Mouse (Mus musculus) kidney, embryonic 14.5 days (tissue): ENCODE data around the gene Bbs4. TPM values are rescaled to one million over a fixed set of nuclear protein-coding genes. Genes with fewer than 3 reads are reported as not detected.

Source experiments
- ATAC-seq: fragments of 200-750 bp; cut with Nextera tagmentation; 2 replicates; pipeline ENCODE4 v1.8.0; 2017; ENCODE audit warnings: moderate number of reproducible peaks, mild to moderate bottlenecking, moderate TSS enrichment, moderate library complexity; ENCODE audit not compliant: low FRiP score, low TSS enrichment
- H3K27ac ChIP-seq: fragments of 300-500 bp; sonication (generic); 2 replicates; pipeline ENCODE4 v1.5.1; 2014; ENCODE audit warnings: low read depth, mild to moderate bottlenecking, low read length, moderate library complexity, mixed read lengths
- H3K27me3 ChIP-seq: fragments of 300-500 bp; sonication (generic); 2 replicates; pipeline ENCODE4 v1.6.1; 2014; ENCODE audit warnings: mild to moderate bottlenecking, low read length; ENCODE audit not compliant: control insufficient read depth, insufficient read depth
- H3K36me3 ChIP-seq: fragments of 300-500 bp; sonication (generic); 2 replicates; pipeline ENCODE4 v1.6.1; 2014; ENCODE audit warnings: low read length, mixed read lengths; ENCODE audit not compliant: control insufficient read depth, insufficient read depth
- H3K4me1 ChIP-seq: fragments of 300-500 bp; sonication (generic); 2 replicates; pipeline ENCODE4 v1.6.1; 2014; ENCODE audit warnings: low read length, mixed read lengths; ENCODE audit not compliant: control insufficient read depth, insufficient read depth
- H3K4me2 ChIP-seq: fragments of 300-500 bp; sonication (generic); replicated peaks from 2 replicates; pipeline ENCODE4 v1.6.1; 2014; ENCODE audit warnings: low read depth, mild to moderate bottlenecking, low read length
- H3K4me3 ChIP-seq: fragments of 300-500 bp; sonication (generic); 2 replicates; pipeline ENCODE4 v1.5.1; 2014; ENCODE audit warnings: mild to moderate bottlenecking, low read length
- H3K9ac ChIP-seq: fragments of 300-500 bp; sonication (generic); 2 replicates; pipeline ENCODE4 v1.6.1; 2014; ENCODE audit warnings: low read depth, mild to moderate bottlenecking, low read length, moderate library complexity
- H3K9me3 ChIP-seq: fragments of 300-500 bp; sonication (generic); 2 replicates; pipeline ENCODE4 v1.6.1; 2016; ENCODE audit warnings: low read length; ENCODE audit not compliant: control insufficient read depth
- WGBS: fragments of 180-500 bp; shearing (Covaris S2); extraction: QIAGEN DNeasy Blood & Tissue Kit; methylation state at CpG from one replicate; pipeline ENCODE4 v1.1.7; 2014; 5-methylcytosine and 5-hydroxymethylcytosine counted together
- polyA plus RNA-seq: library from polyadenylated mRNA; unstranded; fragments of >200 nt; fragmentation: Nextera tagmentation; extraction: Ambion mirVana; gene quantifications from 2 replicates; pipeline ENCODE4 v1.2.1, GENCODE M21; 2014

Gene Bbs4
- polyA plus RNA-seq, 1 experiment from 2014 or later: 15.5 TPM

DNA sequence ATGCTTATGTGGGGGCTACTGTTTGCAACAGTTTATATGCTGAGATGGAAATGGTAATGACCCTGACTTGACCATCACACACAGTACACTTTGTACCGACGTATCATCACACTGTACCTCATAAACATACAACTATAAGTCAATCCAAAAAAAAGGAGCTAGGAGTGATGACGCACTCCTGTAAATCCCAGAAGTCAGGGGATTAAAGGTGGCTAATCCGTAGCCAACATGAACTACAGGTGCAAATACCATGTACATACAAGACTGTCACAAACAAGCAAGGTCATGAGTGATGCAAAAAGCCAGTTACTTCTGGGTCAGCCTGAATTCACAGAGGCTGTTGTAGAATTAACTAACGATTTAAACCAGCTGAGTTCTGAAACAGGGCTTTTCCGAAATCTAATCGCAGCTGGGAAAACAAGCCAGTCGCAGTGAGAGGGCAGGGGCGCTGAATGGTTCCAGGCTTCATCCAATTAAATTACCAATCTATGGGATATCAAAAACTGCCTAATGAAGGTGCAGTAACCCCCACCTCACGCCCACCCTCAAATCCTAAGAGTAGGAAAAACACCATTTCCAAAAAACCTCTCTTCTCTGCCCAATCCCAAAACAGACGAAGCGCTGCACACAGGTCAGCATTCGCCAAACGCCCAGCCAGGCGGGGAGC lies 589 bp downstream of the Bbs4 start:
- 10% methylated on average over 15 of the region's 15 CpGs for WGBS
- Histone ChIP-seq H3K27ac (peak overlapping the region; percentile 75), H3K36me3 (no peaks in the 10 kb centered on the region), H3K27me3 (no peaks in the 10 kb centered on the region), H3K9me3 (no peaks in the 10 kb centered on the region), H3K4me2 (peak overlapping the region; percentile 45), H3K4me3 (peak overlapping the region; percentile 55), H3K9ac (peak overlapping the region; percentile 73), H3K4me1 (no peaks in the 10 kb centered on the region; the same call in 1 of the 2 replicates)
- no peak for ATAC-seq

DNA sequence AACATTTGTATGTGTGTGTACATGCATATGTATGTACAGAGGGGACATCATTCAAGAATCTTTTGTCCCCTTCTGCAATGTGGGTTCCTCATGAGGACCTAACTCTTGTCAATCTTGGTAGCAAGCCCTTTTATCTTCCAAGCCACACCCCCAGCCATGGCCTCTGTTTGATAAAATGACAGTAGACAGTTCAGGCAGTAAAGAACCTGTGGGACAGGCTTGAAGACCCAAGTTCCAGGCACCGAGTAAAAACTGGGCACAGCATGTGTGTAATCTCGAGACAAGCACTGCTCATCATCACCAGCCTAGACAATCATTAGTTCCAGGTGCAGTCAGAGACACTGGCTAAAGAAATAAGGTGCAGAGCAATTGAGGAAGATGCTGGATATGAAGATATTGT lies 7.1 kb downstream of the Bbs4 start:
- Histone ChIP-seq H3K27me3 (no peaks in the 10 kb centered on the region), H3K4me3 (no peak overlapping the region), H3K36me3 (no peaks in the 10 kb centered on the region), H3K4me1 (no peaks in the 10 kb centered on the region), H3K4me2 (no peak overlapping the region), H3K9me3 (no peaks in the 10 kb centered on the region), H3K9ac (no peak overlapping the region), H3K27ac (no peak overlapping the region)
- 82% methylated on average over 2 of the region's 2 CpGs for WGBS
- ATAC-seq: no peak

DNA sequence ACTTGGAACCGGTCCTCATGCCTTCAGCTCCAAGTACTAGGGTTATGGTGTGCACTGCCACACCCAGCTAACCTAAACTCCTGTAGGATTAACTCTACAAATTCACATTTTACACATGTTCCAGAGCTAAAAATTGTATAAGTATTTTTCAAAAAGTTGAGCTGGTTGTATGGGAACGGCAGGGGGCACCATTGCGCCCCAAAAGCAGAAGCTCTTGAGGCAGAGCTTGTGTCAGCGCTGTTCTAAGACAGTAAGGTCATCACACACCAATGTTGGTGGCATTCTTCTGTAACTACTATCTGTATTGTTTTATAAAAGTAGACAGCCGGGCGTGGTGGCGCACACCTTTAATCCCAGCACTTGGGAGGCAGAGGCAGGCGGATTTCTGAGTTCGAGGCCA lies 13.3 kb downstream of the Bbs4 start:
- H3K27me3 ChIP-seq: no peaks in the 10 kb centered on the region
- H3K9ac ChIP-seq: no peak overlapping the region
- H3K36me3 ChIP-seq: peaks cover 7% of the 10 kb centered on the region; the same call in 1 of the 2 replicates
- no peak overlapping the region for H3K4me2 ChIP-seq
- no peaks in the 10 kb centered on the region for H3K9me3 ChIP-seq
- no peak overlapping the region for H3K27ac ChIP-seq
- no peaks in the 10 kb centered on the region for H3K4me1 ChIP-seq
- H3K4me3 ChIP-seq: no peak overlapping the region
- 87% methylated on average over 9 of the region's 9 CpGs for WGBS
- no peak for ATAC-seq

DNA sequence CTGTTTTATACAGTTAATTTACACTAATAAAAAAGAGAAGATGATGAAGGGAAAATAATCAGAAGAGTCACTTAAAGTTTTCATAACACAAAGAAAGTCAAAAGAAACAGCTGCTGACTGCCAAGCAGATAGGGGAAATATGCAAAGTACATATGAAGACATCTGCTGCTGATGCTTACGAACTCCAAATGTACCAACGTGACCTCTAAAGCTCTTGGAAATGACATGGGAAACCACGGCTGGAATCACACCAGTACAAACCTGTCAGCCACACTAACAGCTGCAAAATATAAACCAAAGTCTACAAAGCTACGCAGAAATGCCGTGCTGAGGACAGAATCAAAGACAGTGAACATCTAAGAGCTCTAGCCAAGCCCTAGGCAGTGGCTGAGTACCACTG lies 14.2 kb downstream of the Bbs4 start:
- H3K36me3 ChIP-seq: peaks cover 7% of the 10 kb centered on the region; the same call in 1 of the 2 replicates

DNA sequence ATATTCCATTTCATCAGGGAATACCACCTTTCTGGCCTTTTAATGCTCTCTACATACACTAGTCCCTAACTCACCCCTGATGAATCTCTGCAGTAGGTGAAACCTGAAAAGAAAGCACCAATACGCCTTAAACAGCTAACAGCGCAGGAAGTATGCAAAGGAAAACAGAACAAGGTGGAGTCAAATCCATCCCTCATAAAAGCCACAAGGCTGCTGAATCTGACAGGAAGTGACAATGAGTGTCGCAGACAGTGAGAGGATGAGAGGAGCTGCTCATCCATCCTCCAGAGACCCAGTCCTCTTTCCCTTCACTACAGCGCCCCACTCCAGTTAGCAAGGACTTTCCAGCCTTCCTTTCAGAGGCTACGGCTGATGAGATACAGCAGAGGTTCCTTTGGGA lies 14.9 kb downstream of the Bbs4 start:
- H3K4me2 ChIP-seq: no peak overlapping the region
- H3K9me3 ChIP-seq: no peaks in the 10 kb centered on the region
- H3K36me3 ChIP-seq: peaks cover 11% of the 10 kb centered on the region; the same call in 1 of the 2 replicates
- no peak overlapping the region for H3K27ac ChIP-seq
- no peak overlapping the region for H3K9ac ChIP-seq
- H3K4me3 ChIP-seq: no peak overlapping the region
- no peaks in the 10 kb centered on the region for H3K4me1 ChIP-seq
- no peak for ATAC-seq
- WGBS: 84% methylated on average over 5 of the region's 5 CpGs
- H3K27me3 ChIP-seq: no peaks in the 10 kb centered on the region

More for the DNA sequence above, 14.2 kb downstream of the Bbs4 start:
- Histone ChIP-seq H3K9me3 (no peaks in the 10 kb centered on the region), H3K27ac (no peak overlapping the region), H3K4me1 (no peaks in the 10 kb centered on the region), H3K27me3 (no peaks in the 10 kb centered on the region), H3K4me2 (no peak overlapping the region), H3K4me3 (no peak overlapping the region), H3K9ac (no peak overlapping the region)
- no peak for ATAC-seq
- WGBS: 75% methylated on average over 5 of the region's 5 CpGs

DNA sequence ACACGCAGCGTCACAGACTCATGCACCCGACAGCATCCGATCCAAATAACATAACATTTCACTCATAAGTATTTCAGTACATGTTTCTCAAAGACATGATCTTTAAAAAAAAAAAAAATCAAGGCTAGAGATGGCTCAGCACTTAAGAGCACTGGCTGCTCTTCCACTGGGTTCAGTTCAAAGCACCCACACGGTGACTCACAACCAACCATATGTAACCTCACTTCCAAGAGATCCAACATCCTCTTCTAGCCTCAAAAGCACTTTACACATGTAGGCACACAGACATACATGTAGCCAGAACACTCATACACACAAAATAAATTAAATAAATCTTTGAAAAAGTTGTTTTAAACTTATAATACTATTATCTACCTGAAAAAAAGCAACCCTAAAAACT lies 15.4 kb downstream of the Bbs4 start:
- no peaks in the 10 kb centered on the region for H3K27me3 ChIP-seq
- WGBS: 94% methylated on average over 5 of the region's 5 CpGs
- H3K4me1 ChIP-seq: no peaks in the 10 kb centered on the region
- no peak overlapping the region for H3K9ac ChIP-seq
- ATAC-seq: no peak
- H3K27ac ChIP-seq: no peak overlapping the region
- no peak overlapping the region for H3K4me3 ChIP-seq
- peaks cover 16% of the 10 kb centered on the region; the same call in 1 of the 2 replicates for H3K36me3 ChIP-seq
- no peak overlapping the region for H3K4me2 ChIP-seq
- H3K9me3 ChIP-seq: no peaks in the 10 kb centered on the region

DNA sequence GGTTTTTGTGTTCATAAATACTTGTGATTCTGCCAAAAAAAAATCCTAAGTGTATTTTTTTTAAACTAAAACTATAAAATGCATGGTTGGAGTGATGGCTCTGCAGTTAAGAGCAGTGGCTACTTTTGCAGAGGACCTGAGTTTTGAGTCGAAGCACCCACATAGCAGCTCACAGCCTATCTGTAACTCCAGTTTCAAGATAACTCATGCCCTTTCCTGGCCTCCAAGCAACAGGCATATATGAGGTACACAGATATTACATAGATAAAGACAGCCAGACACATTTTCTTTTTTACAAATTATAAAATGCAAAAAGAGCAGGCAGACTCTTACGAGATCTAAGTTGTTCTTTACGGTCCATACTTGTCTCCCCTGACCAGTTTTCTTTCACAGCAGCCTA lies 16.8 kb downstream of the Bbs4 start:
- H3K27ac ChIP-seq: no peak overlapping the region
- H3K4me3 ChIP-seq: no peak overlapping the region
- H3K9ac ChIP-seq: no peak overlapping the region
- 94% methylated on average over 3 of the region's 3 CpGs for WGBS
- no peak overlapping the region for H3K4me2 ChIP-seq
- H3K9me3 ChIP-seq: no peaks in the 10 kb centered on the region
- H3K36me3 ChIP-seq: peaks cover 19% of the 10 kb centered on the region
- H3K4me1 ChIP-seq: no peaks in the 10 kb centered on the region
- no peaks in the 10 kb centered on the region for H3K27me3 ChIP-seq
- ATAC-seq: no peak

DNA sequence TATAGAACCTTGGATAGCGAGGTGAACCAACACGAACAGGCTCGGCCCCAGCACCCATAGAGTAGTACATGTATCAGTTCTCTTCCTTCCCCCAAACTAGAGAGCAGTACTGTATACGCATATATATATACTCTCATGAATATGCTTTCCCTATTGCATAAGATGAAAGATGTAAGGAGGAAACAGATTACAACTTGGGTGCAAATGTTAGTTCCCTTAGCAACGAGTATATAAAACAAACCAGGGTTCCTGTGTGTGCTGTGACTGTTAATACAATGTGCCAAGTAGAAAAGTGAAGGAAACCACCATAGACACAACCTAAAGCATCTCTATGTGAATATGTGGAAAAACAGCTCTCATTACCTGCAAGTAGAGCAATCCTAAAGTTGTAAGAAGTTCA lies 23.3 kb downstream of the Bbs4 start:
- H3K9me3 ChIP-seq: no peaks in the 10 kb centered on the region
- no peaks in the 10 kb centered on the region for H3K4me1 ChIP-seq
- no peak overlapping the region for H3K4me3 ChIP-seq
- H3K27me3 ChIP-seq: no peaks in the 10 kb centered on the region
- ATAC-seq: no peak
- no peak overlapping the region for H3K27ac ChIP-seq
- peaks cover 18% of the 10 kb centered on the region for H3K36me3 ChIP-seq
- H3K9ac ChIP-seq: no peak overlapping the region
- WGBS: 93% methylated on average over 5 of the region's 5 CpGs
- no peak overlapping the region for H3K4me2 ChIP-seq

DNA sequence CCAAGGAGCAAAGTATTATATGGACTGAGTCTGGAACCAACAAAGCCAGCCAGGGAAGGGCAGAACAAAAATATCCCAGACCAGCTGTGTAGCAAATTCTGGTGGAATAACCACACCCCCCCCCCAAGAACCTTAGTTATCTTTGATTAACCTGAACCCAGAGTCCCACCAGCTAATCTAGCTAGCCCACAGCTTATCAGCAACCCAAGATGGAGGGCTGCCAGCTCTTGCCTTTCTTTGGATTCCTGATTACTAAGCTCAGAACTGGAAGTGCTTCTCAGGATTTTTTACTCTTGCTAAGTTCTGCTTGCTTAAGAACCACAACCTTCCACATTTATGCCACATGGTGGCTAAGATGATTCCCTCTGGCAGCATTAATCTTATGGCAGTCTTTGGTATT lies 29.0 kb downstream of the Bbs4 start:
- ATAC-seq: no peak
- H3K27me3 ChIP-seq: no peaks in the 10 kb centered on the region
- H3K36me3 ChIP-seq: peaks cover 44% of the 10 kb centered on the region
- no peaks in the 10 kb centered on the region for H3K9me3 ChIP-seq
- H3K27ac ChIP-seq: no peak overlapping the region
- no peak overlapping the region for H3K9ac ChIP-seq
- no peak overlapping the region for H3K4me3 ChIP-seq
- H3K4me2 ChIP-seq: no peak overlapping the region
- H3K4me1 ChIP-seq: no peaks in the 10 kb centered on the region
